Mouse (Mus musculus): ENCODE results near the gene Armc8. TPM values are rescaled to one million over a fixed set of nuclear protein-coding genes. Genes with fewer than 3 reads are reported as not detected.

Gene Armc8
- polyA plus RNA-seq, 1 experiment, result 15.6 TPM

DNA sequence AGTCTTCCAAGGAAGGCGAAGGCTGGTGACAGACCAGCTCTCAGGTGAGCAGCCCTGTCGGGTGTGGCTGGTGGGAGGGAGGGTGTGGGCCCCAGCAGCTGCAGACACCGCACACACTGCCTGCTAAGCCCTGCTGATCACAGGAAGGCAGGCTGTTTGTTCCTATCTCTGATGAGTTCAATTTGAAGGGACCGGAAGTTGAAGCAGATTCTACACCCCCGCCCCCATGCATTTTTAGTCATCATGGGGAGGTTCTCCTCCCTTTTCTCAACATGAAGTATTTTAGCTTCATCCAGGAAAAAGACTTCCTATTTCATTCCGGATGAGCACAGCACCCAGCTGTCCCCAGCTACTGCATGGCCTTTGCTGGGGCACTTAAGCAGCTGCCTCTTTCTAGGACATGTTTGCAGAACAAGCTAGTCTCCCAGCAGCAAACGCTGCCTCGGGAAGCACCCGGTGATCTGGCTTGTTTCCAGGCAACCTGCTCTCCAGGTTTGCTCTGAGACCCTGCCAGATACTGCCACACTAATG is 89.5 kb downstream of the Armc8 start:
- Histone ChIP-seq H3K27ac (ENCODE audit: control insufficient read depth, insufficient read depth, low read length) (no peak overlapping the region), H3K4me3 (ENCODE audit: control insufficient read depth, insufficient read depth, low read length) (no peak overlapping the region), H3K36me3 (ENCODE audit: control insufficient read depth, insufficient read depth, low read length) (no peaks in the 10 kb centered on the region), H3K27me3 (ENCODE audit: control insufficient read depth, insufficient read depth, low read length) (no peaks in the 10 kb centered on the region), H3K4me1 (replicated peaks; ENCODE audit: control insufficient read depth, insufficient read depth, low read length) (0 out of 2 replicates have a peak, but pooled peaks cover 2% of the 10 kb centered on the region)
- peak; percentile 13 for DNase-seq
- TF ChIP-seq POLR2A (IDR thresholded peaks at IDR 0.05; ENCODE audit: control insufficient read depth, extremely low read depth, insufficient read depth, low read length, poor library complexity), result no peak
- no peak for TF ChIP-seq CTCF (IDR thresholded peaks at IDR 0.05; ENCODE audit: borderline replicate concordance, control insufficient read depth, extremely low read depth, insufficient read depth, low read length, poor library complexity)
- 78% methylated on average over 9 of the region's 9 CpGs for WGBS

DNA sequence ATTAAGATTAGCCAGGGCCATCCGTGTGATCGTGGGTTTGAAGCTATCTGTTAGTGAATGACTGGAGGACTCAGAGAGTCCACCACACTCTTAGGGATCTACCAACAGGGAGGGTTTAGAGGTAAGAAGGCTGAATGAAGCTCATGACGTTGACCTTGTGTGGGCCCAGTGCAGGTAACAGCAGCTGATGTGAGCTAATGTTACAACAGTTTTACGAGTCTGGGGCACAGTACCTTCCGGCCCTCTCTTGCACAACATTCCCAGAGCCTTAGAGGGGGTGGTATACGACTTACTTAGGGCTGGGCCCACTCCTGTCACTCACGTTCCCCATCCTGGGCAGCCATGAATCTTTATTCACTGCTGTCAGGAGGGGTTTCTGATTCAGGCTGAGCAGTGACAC is 97.4 kb downstream of the Armc8 start:
- WGBS, result 97% methylated on average over 7 of the region's 7 CpGs
- Histone ChIP-seq H3K27me3 (ENCODE audit: control insufficient read depth, insufficient read depth, low read length) (no peaks in the 10 kb centered on the region), H3K4me3 (ENCODE audit: control insufficient read depth, insufficient read depth, low read length) (no peak overlapping the region), H3K4me1 (replicated peaks; ENCODE audit: control insufficient read depth, insufficient read depth, low read length) (no peaks in the 10 kb centered on the region), H3K36me3 (ENCODE audit: control insufficient read depth, insufficient read depth, low read length) (no peaks in the 10 kb centered on the region), H3K27ac (ENCODE audit: control insufficient read depth, insufficient read depth, low read length) (no peak overlapping the region)
- DNase-seq, result no peak
- TF ChIP-seq CTCF (IDR thresholded peaks at IDR 0.05; ENCODE audit: borderline replicate concordance, control insufficient read depth, extremely low read depth, insufficient read depth, low read length, poor library complexity), result no peak
- TF ChIP-seq POLR2A (IDR thresholded peaks at IDR 0.05; ENCODE audit: control insufficient read depth, extremely low read depth, insufficient read depth, low read length, poor library complexity), result no peak

DNA sequence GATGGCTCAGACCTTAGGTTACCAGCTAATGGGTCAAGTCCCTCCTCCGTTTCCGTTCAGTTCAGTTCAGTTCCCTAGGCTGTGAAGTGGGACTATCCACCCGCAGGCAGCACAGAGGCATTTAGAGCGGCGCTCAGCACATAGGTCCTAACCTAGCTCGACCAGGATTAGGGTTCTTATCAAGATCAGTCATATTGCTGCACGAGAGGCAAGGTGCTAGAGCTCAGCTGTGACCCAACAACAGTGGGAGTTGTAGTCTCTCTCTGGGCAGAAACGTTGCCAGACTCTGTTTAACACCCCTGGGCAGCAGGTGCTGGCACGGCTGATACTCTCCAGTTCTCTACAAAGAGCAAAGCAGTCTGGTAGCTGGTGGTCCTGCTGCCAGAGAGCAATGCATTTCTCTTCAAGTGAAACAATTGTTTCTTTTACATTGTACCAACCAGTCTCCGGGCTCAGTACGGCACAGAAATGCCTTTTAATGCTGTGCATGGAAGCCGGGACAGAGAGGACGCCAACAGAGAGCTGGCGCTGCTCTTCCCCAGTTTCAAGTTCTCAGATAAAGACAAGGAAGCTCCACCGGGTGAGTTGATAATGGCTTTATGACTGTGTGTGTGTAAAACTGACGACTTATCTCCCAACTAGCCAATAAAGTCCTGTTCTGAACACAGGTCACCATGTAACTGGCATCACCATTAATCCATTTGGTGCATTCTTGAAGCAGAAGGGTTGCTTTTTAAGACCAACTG is 98.2 kb downstream of the Armc8 start:
- no peak for DNase-seq
- no peak overlapping the region for H3K4me3 ChIP-seq (ENCODE audit: control insufficient read depth, insufficient read depth, low read length)
- no peak overlapping the region for H3K27ac ChIP-seq (ENCODE audit: control insufficient read depth, insufficient read depth, low read length)
- WGBS, result 77% methylated on average over 16 of the region's 16 CpGs
- no peaks in the 10 kb centered on the region for H3K4me1 ChIP-seq (replicated peaks; ENCODE audit: control insufficient read depth, insufficient read depth, low read length)
- TF ChIP-seq CTCF (IDR thresholded peaks at IDR 0.05; ENCODE audit: borderline replicate concordance, control insufficient read depth, extremely low read depth, insufficient read depth, low read length, poor library complexity) (no peak), POLR2A (IDR thresholded peaks at IDR 0.05; ENCODE audit: control insufficient read depth, extremely low read depth, insufficient read depth, low read length, poor library complexity) (no peak)
- no peaks in the 10 kb centered on the region for H3K27me3 ChIP-seq (ENCODE audit: control insufficient read depth, insufficient read depth, low read length)
- no peaks in the 10 kb centered on the region for H3K36me3 ChIP-seq (ENCODE audit: control insufficient read depth, insufficient read depth, low read length)

DNA sequence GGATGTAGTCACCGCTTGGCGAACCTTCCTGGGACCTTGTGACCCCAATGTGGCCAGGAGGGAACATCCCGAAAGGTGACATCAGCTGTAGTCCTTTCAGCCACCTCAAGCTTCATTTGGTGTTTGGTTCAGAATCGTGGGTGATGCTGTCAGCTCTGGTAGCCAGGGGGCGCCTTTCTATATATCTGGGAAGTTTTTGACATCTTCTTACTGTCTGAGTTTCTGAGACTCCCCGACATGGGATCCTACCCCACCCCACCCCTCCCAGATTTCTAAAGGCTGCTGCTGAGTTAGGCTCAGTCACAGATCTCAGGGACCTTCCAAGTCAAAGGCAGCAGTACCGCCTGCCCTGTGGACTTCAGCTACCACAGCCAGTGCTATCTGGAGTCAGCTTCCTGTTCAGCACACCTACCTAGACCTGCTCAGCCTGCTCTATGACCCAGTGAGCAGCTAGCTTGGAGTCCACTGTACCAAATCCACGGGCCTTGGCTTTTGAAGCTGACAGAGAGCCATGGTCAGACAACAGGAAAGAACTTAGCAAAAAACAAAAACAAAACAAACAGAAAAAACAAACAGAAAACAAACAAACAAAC is 98.9 kb downstream of the Armc8 start:
- no peaks in the 10 kb centered on the region for H3K4me1 ChIP-seq (replicated peaks; ENCODE audit: control insufficient read depth, insufficient read depth, low read length)
- H3K4me3 ChIP-seq (ENCODE audit: control insufficient read depth, insufficient read depth, low read length), result no peak overlapping the region
- 53% methylated on average over 8 of the region's 8 CpGs for WGBS
- no peaks in the 10 kb centered on the region for H3K27me3 ChIP-seq (ENCODE audit: control insufficient read depth, insufficient read depth, low read length)
- H3K27ac ChIP-seq (ENCODE audit: control insufficient read depth, insufficient read depth, low read length), result no peak overlapping the region
- H3K36me3 ChIP-seq (ENCODE audit: control insufficient read depth, insufficient read depth, low read length), result no peaks in the 10 kb centered on the region
- no peak for TF ChIP-seq POLR2A (IDR thresholded peaks at IDR 0.05; ENCODE audit: control insufficient read depth, extremely low read depth, insufficient read depth, low read length, poor library complexity)
- no peak for TF ChIP-seq CTCF (IDR thresholded peaks at IDR 0.05; ENCODE audit: borderline replicate concordance, control insufficient read depth, extremely low read depth, insufficient read depth, low read length, poor library complexity)
- DNase-seq, result peak; percentile 22

DNA sequence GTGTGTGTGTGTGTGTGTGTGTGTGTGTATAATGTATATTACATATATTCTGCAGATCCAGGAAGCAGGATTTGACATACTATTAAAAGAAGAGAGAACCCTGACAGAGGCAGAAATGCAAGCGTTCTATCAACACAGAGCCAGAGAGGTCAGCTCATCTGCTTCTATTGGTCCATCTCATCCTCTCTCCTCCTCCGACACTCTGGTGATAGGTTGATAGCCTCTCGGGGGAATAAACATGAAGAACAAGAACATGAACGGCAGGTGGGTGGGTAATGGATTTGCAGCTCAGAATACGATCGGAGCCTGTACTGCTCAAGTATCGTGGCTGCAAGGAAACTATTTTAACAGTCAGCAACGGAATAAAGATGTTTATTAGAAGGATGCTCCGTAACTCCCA is 100.1 kb downstream of the Armc8 start:
- DNase-seq, result no peak
- TF ChIP-seq CTCF (IDR thresholded peaks at IDR 0.05; ENCODE audit: borderline replicate concordance, control insufficient read depth, extremely low read depth, insufficient read depth, low read length, poor library complexity) (no peak), POLR2A (IDR thresholded peaks at IDR 0.05; ENCODE audit: control insufficient read depth, extremely low read depth, insufficient read depth, low read length, poor library complexity) (no peak)
- Histone ChIP-seq H3K4me3 (ENCODE audit: control insufficient read depth, insufficient read depth, low read length) (no peak overlapping the region), H3K27ac (ENCODE audit: control insufficient read depth, insufficient read depth, low read length) (no peak overlapping the region), H3K27me3 (ENCODE audit: control insufficient read depth, insufficient read depth, low read length) (no peaks in the 10 kb centered on the region), H3K4me1 (replicated peaks; ENCODE audit: control insufficient read depth, insufficient read depth, low read length) (no peaks in the 10 kb centered on the region), H3K36me3 (ENCODE audit: control insufficient read depth, insufficient read depth, low read length) (no peaks in the 10 kb centered on the region)
- WGBS, result 93% methylated on average over 9 of the region's 9 CpGs

DNA sequence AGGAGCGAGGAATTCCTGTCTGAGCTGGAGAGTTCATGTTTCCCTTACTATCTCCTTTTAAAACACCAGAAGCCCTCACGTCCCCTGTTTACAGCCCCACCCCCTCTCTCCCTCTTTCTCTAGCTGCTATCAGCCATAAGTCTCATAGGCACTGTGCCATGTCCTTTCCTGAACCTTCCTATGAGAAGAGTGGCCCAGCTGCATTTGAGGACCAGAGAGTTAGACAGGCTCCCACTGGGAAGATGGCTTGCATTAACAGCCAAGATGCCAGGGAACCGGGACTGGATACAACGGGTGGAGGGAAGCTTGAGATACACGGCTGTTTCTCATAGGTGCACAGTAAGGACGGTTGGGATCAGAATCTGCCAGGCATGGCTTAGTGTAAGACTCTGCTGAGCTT is 103.8 kb downstream of the Armc8 start:
- H3K4me3 ChIP-seq (ENCODE audit: control insufficient read depth, insufficient read depth, low read length), result no peak overlapping the region
- no peaks in the 10 kb centered on the region for H3K27me3 ChIP-seq (ENCODE audit: control insufficient read depth, insufficient read depth, low read length)
- H3K4me1 ChIP-seq (replicated peaks; ENCODE audit: control insufficient read depth, insufficient read depth, low read length), result no peaks in the 10 kb centered on the region
- WGBS, result 91% methylated on average over 6 of the region's 6 CpGs
- no peak for DNase-seq
- H3K27ac ChIP-seq (ENCODE audit: control insufficient read depth, insufficient read depth, low read length), result no peak overlapping the region
- TF ChIP-seq CTCF (IDR thresholded peaks at IDR 0.05; ENCODE audit: borderline replicate concordance, control insufficient read depth, extremely low read depth, insufficient read depth, low read length, poor library complexity), result no peak
- no peak for TF ChIP-seq POLR2A (IDR thresholded peaks at IDR 0.05; ENCODE audit: control insufficient read depth, extremely low read depth, insufficient read depth, low read length, poor library complexity)
- no peaks in the 10 kb centered on the region for H3K36me3 ChIP-seq (ENCODE audit: control insufficient read depth, insufficient read depth, low read length)
